ENCODE assay signal across 17 mouse cellular contexts in the genomic region with DNA sequence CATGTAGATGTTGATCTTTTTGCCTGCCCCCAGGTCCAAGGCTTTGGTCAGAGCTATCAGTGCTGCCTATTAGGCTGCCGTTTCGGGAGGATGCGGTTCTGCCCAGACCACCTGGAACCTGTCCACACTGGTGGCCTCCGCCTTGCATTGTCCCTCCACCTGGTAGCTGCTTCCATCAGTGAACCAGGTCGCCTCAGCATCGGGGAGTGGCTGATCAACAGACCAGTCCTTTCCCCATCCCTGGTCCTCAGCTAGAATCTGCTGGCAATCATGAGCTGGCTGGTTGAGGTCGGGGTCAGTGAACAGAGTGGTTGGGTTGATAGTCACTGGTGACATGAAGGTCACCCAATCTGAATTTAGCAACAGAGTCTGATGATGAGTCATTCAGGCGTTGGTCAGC.
"Had no signal": no experiment of that assay in that cellular context is flagged by ENCODE, and none has a peak within 500 bp of the region (broad histone marks: within the 10 kb centered on the region; RNA-seq: fewer than 3 reads in every experiment).

No protein-coding gene starts in this region.

- H3K27me3 ChIP-seq: midbrain, embryonic 12.5 days; neural tube, embryonic 13.5 days; neural tube, embryonic 15.5 days had no signal

- DNase-seq: lung, embryonic 14.5 days; lung, postnatal 10 days; lung, postnatal 4 days; midbrain, embryonic 14.5 days; retina, postnatal 1 day; right cerebral cortex, adult 18-20 months; right cerebral cortex, postnatal 25 days; right cerebral cortex, postnatal 4 days; spleen, adult 18-20 months; thymus, adult 18-20 months; thymus, postnatal 14 days had no signal

- H3K9me3 ChIP-seq: midbrain, embryonic 10.5 days; midbrain, embryonic 12.5 days; neural tube, embryonic 13.5 days; neural tube, embryonic 15.5 days had no signal

- H3K36me3 ChIP-seq: midbrain, embryonic 10.5 days; midbrain, embryonic 12.5 days; neural tube, embryonic 13.5 days; neural tube, embryonic 15.5 days had no signal

- H3K4me1 ChIP-seq: midbrain, embryonic 10.5 days; midbrain, embryonic 12.5 days; neural tube, embryonic 13.5 days; neural tube, embryonic 15.5 days had no signal

- H3K9ac ChIP-seq: lung, embryonic 14.5 days; midbrain, embryonic 12.5 days; neural tube, embryonic 13.5 days; neural tube, embryonic 15.5 days had no signal

- H3K27ac ChIP-seq: midbrain, embryonic 10.5 days; midbrain, embryonic 12.5 days; neural tube, embryonic 13.5 days; neural tube, embryonic 15.5 days had no signal

- H3K4me3 ChIP-seq: midbrain, embryonic 10.5 days; midbrain, embryonic 12.5 days; myocyte; neural tube, embryonic 13.5 days; neural tube, embryonic 15.5 days had no signal

- H3K4me2 ChIP-seq: lung, embryonic 14.5 days; midbrain, embryonic 12.5 days; neural tube, embryonic 13.5 days; neural tube, embryonic 15.5 days had no signal

- ATAC-seq: midbrain, embryonic 16.5 days had no signal
